Mouse (Mus musculus) cerebral cortex, adult 2 months (tissue): ENCODE results near the gene Nat8f2.

ENCODE experiments used
- WGBS: fragments of 180-500 bp; shearing (Covaris S2); methylation state at CpG from one replicate; pipeline ENCODE4 v1.1.7; 2018; 5-methylcytosine and 5-hydroxymethylcytosine counted together

Gene Nat8f2

GRCm38 (mm10) chr6:85869006-85869405, at the start of gene Nat8f2:
Gene Nat8f2 (minus strand): TSS chr6:85869158.
- WGBS = 78% methylated on average over 5 of the region's 5 CpGs

GRCm38 (mm10) chr6:85918341-85918740, 49.4 kb upstream of the Nat8f2 start:
- WGBS = 96% methylated on average over 3 of the region's 3 CpGs

GRCm38 (mm10) chr6:85916596-85916995, 47.6 kb upstream of the Nat8f2 start:
- WGBS = 82% methylated on average over 6 of the region's 6 CpGs

- under 1% methylated on average over 61 of the region's 61 CpGs for WGBS
Observed at GRCm38 (mm10) chr6:85915539-85916513, 46.9 kb upstream of the Nat8f2 start, which contains the start of gene Nat8f1. Gene Nat8f1 (minus strand): TSS chr6:85915687.

GRCm38 (mm10) chr6:85915141-85915538, 46.2 kb upstream of the Nat8f2 start:
- WGBS = 2% methylated on average over 11 of the region's 11 CpGs

- 70% methylated on average over 3 of the region's 3 CpGs for WGBS
Observed at GRCm38 (mm10) chr6:85911587-85911986, 42.6 kb upstream of the Nat8f2 start, which contains the start of gene Tprkb. Gene Tprkb (plus strand): TSS chr6:85911865.

GRCm38 (mm10) chr6:85909704-85910103, 40.7 kb upstream of the Nat8f2 start:
- WGBS = 100% methylated on average over 1 of the region's 1 CpGs

- 76% methylated on average over 3 of the region's 3 CpGs for WGBS
Observed at GRCm38 (mm10) chr6:85908341-85908740, 39.4 kb upstream of the Nat8f2 start.

- 42% methylated on average over 2 of the region's 2 CpGs for WGBS
Observed at GRCm38 (mm10) chr6:85906911-85907351, 38.0 kb upstream of the Nat8f2 start.

GRCm38 (mm10) chr6:85904642-85905061, 35.7 kb upstream of the Nat8f2 start, which contains the start of gene Nat8f4:
Gene Nat8f4 (minus strand): TSS chr6:85904884.
- WGBS = 7% methylated on average over 20 of the region's 20 CpGs

- WGBS = 94% methylated on average over 2 of the region's 2 CpGs
Observed at GRCm38 (mm10) chr6:85902303-85902702, 33.3 kb upstream of the Nat8f2 start.

- 68% methylated on average over 7 of the region's 8 CpGs for WGBS
Observed at GRCm38 (mm10) chr6:85898596-85899475, 29.9 kb upstream of the Nat8f2 start.

GRCm38 (mm10) chr6:85895061-85895648, 26.2 kb upstream of the Nat8f2 start:
- WGBS = 57% methylated on average over 25 of the region's 25 CpGs

- WGBS = 87% methylated on average over 2 of the region's 2 CpGs
Observed at GRCm38 (mm10) chr6:85888961-85889360, 20.0 kb upstream of the Nat8f2 start.

GRCm38 (mm10) chr6:85884311-85884710, 15.4 kb upstream of the Nat8f2 start:
- 98% methylated on average over 1 of the region's 1 CpGs for WGBS

GRCm38 (mm10) chr6:85883246-85883645, 14.3 kb upstream of the Nat8f2 start:
- 93% methylated on average over 9 of the region's 9 CpGs for WGBS

- WGBS = 84% methylated on average over 8 of the region's 8 CpGs
Observed at GRCm38 (mm10) chr6:85867726-85868690, 950 bp downstream of the Nat8f2 start.

- 76% methylated on average over 1 of the region's 1 CpGs for WGBS
Observed at GRCm38 (mm10) chr6:85866995-85867394, 2.0 kb downstream of the Nat8f2 start.

- 86% methylated on average over 3 of the region's 3 CpGs for WGBS
Observed at GRCm38 (mm10) chr6:85866166-85866565, 2.8 kb downstream of the Nat8f2 start.

GRCm38 (mm10) chr6:85864900-85865639, 3.9 kb downstream of the Nat8f2 start:
- WGBS = 65% methylated on average over 6 of the region's 7 CpGs
